Mouse (Mus musculus): ENCODE data around the gene Auts2.

Gene Auts2

DNA sequence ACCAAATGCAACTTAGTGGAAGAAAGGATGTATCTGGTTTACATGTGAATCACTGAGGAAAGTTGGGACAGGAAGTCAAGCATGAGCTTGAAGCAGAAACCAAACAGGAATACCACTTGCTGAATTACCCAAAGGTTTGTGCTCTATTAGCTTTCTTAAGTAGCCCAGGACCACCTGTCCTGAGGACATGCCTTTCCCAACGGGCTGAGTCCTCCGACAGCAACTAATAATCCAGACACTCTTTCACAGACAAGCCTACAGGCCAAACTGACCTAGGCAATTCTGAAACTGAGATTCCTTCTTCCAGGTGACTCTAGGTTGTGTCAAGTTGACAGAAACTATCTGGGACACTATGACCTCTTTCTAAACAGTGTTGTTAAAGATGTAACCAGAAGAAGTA, 44.2 kb downstream of the Auts2 start:
- DNase-seq = no peak

GRCm38 (mm10) chr5:132498045-132498444, 45.1 kb downstream of the Auts2 start:
- no peak for DNase-seq

- no peak for DNase-seq
Measured at GRCm38 (mm10) chr5:132492793-132493192, 50.4 kb downstream of the Auts2 start.

DNA sequence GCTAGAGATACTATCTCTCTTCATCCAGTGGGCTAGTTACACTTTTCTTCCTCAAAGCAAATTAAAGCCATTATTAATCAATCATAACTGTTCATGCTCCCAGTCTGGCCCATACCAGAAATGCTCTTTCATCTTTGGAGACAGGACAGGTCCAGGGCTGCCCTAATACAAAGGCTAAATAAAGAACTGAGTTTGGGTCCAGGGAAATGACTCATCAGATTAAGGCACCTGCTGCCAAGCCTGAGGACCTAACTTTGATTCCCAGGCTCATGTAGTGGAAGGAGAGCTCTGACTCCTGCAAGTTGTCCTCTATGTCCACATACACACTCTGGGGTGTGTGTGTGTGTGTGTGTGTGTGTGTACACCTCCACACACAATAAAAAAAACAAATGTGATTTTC, 51.1 kb downstream of the Auts2 start:
- no peak for DNase-seq

DNA sequence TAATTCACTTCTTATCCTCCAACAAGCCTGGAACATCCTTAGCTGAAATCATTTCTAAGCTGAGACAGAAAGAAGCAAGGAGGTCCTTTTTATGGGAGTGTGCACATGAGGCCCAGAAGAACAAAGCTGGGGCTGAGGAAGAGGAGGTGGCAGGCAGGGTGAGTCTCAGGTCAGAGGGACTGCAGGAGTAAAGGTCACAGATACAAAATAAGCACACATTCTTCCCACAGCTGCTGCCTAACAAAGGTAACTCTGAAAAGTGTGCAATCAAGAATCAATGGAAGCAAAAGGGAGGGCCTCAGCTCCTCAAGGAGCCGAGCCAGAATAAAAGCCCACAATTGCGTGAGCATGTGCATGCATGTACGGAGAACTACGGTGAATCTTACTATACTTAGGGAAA, 51.6 kb downstream of the Auts2 start:
- DNase-seq = no peak

- DNase-seq = no peak
Measured at GRCm38 (mm10) chr5:132490326-132490725, 52.8 kb downstream of the Auts2 start.

GRCm38 (mm10) chr5:132489736-132490313, 53.3 kb downstream of the Auts2 start:
- no peak for DNase-seq

- DNase-seq = no peak
Measured at GRCm38 (mm10) chr5:132486831-132487230, 56.3 kb downstream of the Auts2 start.

DNA sequence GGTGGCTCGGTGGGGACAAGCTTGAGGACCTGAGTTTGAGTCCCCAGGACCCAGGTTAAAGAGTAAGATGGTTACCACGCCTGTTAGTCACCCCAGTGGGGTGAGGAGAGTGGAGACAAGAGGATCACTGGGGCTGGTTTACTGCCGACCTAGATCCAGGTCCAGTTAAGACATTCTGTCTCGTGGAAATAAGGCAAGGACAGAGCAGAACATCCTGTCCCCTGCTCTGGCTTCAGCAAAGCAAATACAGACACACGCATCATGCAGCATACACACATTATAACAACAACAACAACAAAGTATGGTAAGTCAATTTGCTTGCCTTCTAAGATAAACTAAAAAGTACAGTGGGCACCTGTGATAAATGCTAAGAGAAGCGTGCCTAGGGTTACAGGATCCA, 57.1 kb downstream of the Auts2 start:
- no peak for DNase-seq

- no peak for DNase-seq
Measured at GRCm38 (mm10) chr5:132485448-132485847, 57.7 kb downstream of the Auts2 start.

GRCm38 (mm10) chr5:132481476-132481875, 61.7 kb downstream of the Auts2 start:
- DNase-seq = no peak

- DNase-seq = no peak
Measured at GRCm38 (mm10) chr5:132480461-132480860, 62.7 kb downstream of the Auts2 start.

DNA sequence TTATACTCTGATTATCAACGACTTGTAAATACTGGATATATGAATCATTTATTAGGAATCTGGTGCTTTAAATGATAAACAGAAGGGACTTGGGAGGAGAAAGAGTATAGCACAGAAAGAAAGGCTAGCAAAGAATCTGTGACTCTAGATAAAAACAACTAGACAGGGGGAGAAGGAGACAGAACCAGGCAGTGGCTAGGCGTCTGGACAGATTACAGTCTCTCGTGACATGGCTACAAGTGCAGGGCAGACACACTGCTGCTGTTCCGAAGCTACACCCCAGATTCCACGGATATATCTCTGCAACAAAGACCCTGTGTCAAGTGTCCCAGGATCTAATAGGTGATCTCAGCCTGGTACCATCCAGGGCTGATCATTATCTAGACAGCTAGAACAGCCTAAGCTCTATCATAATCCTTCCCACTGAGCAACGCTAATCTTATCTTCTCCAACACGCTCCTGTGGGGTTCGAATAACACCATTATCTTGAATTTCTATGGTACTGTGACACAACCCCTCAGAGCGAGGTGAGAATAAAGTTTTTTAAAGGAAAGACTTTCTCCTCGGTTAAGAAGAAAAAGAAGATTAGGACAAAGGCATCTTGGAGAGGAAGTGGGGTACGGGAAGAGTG, 63.8 kb downstream of the Auts2 start:
- DNase-seq = no peak

- DNase-seq = no peak
Measured at GRCm38 (mm10) chr5:132477533-132477932, 65.6 kb downstream of the Auts2 start.

- no peak for DNase-seq
Measured at GRCm38 (mm10) chr5:132472905-132473321, 70.2 kb downstream of the Auts2 start.

GRCm38 (mm10) chr5:132472184-132472829, 70.8 kb downstream of the Auts2 start:
- DNase-seq = no peak

GRCm38 (mm10) chr5:132467364-132467743, 75.8 kb downstream of the Auts2 start:
- DNase-seq = no peak

GRCm38 (mm10) chr5:132466427-132467363, 76.4 kb downstream of the Auts2 start:
- no peak for DNase-seq

DNA sequence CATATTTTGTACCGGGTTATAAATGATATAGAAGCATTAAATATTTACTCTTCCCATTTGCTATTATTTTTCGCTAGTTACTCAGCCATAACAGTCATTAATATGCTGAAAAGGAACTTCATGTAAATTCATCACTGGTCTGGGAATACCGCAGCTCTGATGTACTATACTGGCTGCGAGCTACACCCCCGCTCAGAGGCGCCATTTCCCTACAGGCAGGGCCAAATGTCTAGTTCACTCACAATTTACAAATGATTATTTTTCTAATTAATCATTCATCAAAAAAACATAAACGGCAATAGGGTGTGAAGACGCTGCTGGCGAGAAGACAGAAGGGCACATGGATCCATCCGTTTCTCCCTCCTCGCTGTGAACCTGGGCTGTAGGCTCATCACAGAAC, 80.6 kb downstream of the Auts2 start:
- DNase-seq = no peak

GRCm38 (mm10) chr5:132458498-132458897, 84.6 kb downstream of the Auts2 start:
- no peak for DNase-seq

DNA sequence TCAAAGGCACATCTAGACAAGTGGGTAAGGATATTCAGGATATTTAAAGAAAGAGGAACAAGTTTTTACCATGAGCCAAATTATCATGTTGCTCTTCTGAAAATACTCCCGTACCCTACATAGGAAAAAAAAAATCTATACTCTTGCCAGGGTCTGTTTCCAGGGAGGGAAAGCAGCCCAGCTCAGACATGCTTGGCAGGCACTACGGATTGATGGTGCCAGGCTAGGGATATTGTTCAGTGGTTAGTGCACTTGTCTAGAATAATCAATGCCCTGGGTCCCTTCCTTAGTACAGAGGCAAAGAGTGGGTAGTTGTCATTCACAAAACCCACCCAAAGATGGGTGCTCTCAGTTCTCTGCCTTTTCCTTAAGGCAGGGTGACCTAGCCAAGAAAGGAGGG, 90.8 kb downstream of the Auts2 start:
- no peak for DNase-seq

DNA sequence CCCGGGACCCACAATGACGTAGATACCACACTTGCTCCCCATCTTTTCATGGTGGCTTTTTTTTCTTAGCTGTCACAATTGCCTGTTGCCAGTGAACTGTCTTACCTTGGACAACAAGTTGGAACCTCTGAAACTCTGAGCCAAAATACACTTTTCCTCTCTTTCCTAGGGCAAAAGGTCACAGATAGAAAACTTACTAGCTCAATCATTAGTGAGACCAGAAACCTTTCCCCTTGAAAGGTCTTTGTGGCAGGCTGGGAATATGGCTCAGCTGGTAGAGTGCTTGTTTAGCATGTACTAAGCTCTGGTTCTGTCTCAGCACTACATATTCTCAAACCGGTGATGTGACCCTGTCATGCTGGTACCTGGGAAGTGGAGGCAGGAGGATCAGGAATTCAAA, 93.1 kb downstream of the Auts2 start:
- no peak for DNase-seq

DNA sequence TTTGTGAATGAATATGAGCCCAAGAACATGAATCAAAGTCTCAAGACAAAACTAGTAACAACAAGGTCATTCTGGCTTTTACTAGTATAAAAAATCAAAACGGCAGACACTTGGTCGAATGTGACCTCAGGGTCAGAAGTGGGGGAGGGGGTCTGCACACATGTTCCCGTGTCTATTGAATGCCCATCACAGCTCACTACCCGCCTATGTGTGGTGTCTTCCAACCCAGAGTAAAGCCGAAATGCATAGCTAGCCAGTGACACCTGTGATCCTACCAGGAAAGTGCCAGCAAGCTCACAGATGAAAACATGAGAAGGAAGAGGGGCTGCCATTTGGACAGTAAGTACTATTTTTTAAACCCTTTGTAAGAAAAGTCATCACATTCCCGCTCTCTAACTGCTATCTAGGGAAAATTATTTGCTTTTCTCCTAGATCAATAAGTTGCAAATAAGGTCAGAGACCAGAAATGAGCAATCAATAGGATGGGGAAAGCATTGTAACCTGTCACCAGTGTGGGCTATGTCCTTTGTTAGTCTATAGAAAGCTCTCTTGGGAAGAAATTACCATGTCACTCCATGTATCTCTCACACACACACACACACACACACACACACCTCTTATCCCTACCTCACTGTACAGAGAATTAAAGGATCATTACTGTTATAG, 94.6 kb downstream of the Auts2 start:
- no peak for DNase-seq
